In genomic region chr8:88294977-88295376, GRCm38 (mm10) we compare ENCODE assay signal across 18 mouse cellular contexts. TPM values are rescaled to one million over a fixed set of nuclear protein-coding genes. Genes with fewer than 3 reads are reported as not detected.
DNase-seq lines count a peak whose midpoint lies in the region; ATAC-seq and TF ChIP-seq lines count a peak whose summit lies in the region.
"Had no signal": no experiment of that assay in that cellular context is flagged by ENCODE, and none has a peak within 500 bp of the region (broad histone marks: within the 10 kb centered on the region; RNA-seq: fewer than 3 reads in every experiment).

No protein-coding gene starts in this region.

- H3K4me2 ChIP-seq in stomach, embryonic 16.5 days (ENCODE audit: low read depth, low read length), result 0 out of 2 replicates have a peak overlapping the region, but pooled peaks have one; percentile 0
- H3K4me2 ChIP-seq in stomach, postnatal 0 days (replicated peaks; ENCODE audit: low read depth), result no peak overlapping the region
- H3K4me2 ChIP-seq in liver, embryonic 13.5 days, result peak overlapping the region; percentile 50
- no peak overlapping the region for H3K4me2 ChIP-seq in kidney, embryonic 16.5 days (replicated peaks; ENCODE audit: low read depth, low read length)
- H3K4me2 ChIP-seq: embryonic facial prominence, embryonic 15.5 days; heart, embryonic 12.5 days had no signal

- H3K27ac ChIP-seq in stomach, embryonic 16.5 days (ENCODE audit: low read length), result no peak overlapping the region
- no peak overlapping the region for H3K27ac ChIP-seq in stomach, postnatal 0 days (replicated peaks)
- peak overlapping the region; percentile 33 for H3K27ac ChIP-seq in brown adipose tissue, adult 24 weeks (replicated peaks; ENCODE audit: low read depth, low read length)
- peak overlapping the region; percentile 76 for H3K27ac ChIP-seq in liver, embryonic 13.5 days
- no peak overlapping the region for H3K27ac ChIP-seq in kidney, embryonic 16.5 days (ENCODE audit: low read length)
- H3K27ac ChIP-seq: embryonic facial prominence, embryonic 15.5 days; forebrain, embryonic 10.5 days; hindbrain, postnatal 0 days; midbrain, embryonic 10.5 days had no signal

- H3K4me1 ChIP-seq in stomach, embryonic 16.5 days (ENCODE audit: control insufficient read depth, insufficient read depth, low read length), result 0 out of 2 replicates have a peak, but pooled peaks cover 4% of the 10 kb centered on the region
- no peaks in the 10 kb centered on the region for H3K4me1 ChIP-seq in stomach, postnatal 0 days (replicated peaks; ENCODE audit: control insufficient read depth, insufficient read depth)
- 0 out of 2 replicates have a peak, but pooled peaks cover 2% of the 10 kb centered on the region for H3K4me1 ChIP-seq in brown adipose tissue, adult 24 weeks (ENCODE audit: control insufficient read depth, insufficient read depth, insufficient read length, low read length)
- H3K4me1 ChIP-seq in liver, embryonic 13.5 days (replicated peaks), result peaks cover 99% of the 10 kb centered on the region
- H3K4me1 ChIP-seq in kidney, embryonic 16.5 days (ENCODE audit: insufficient read depth, low read length), result no peaks in the 10 kb centered on the region

- H3K9ac ChIP-seq in stomach, embryonic 16.5 days (ENCODE audit: low read length), result no peak overlapping the region
- H3K9ac ChIP-seq in stomach, postnatal 0 days (ENCODE audit: low read length), result no peak overlapping the region
- peak overlapping the region; percentile 59 for H3K9ac ChIP-seq in liver, embryonic 13.5 days
- H3K9ac ChIP-seq in kidney, embryonic 16.5 days (replicated peaks; ENCODE audit: low read length), result no peak overlapping the region
- H3K9ac ChIP-seq: embryonic facial prominence, embryonic 15.5 days; heart, embryonic 12.5 days had no signal

- no peak for TF ChIP-seq EP300 in stomach, postnatal 0 days (optimal IDR thresholded peaks at IDR 0.05)

- no peak for DNase-seq in stomach, postnatal 0 days (ENCODE audit: low spot score)
- no peak for DNase-seq in liver, embryonic 13.5 days
- no peak for DNase-seq in layer of hippocampus, postnatal 36 days
- no peak for DNase-seq in adrenal gland, postnatal 10 days
- DNase-seq: cerebellum, postnatal 10 days; embryo, embryonic 11 days; heart, adult 11 months; kidney, adult 11 months; kidney, postnatal 10 days; thymus, postnatal 14 days had no signal

- H3K27me3 ChIP-seq in stomach, embryonic 16.5 days (ENCODE audit: control insufficient read depth, insufficient read depth, low read length), result no peaks in the 10 kb centered on the region
- no peaks in the 10 kb centered on the region for H3K27me3 ChIP-seq in stomach, postnatal 0 days (ENCODE audit: control insufficient read depth, insufficient read depth, low read length)
- H3K27me3 ChIP-seq in liver, embryonic 13.5 days, result no peaks in the 10 kb centered on the region
- H3K27me3 ChIP-seq in kidney, embryonic 16.5 days (ENCODE audit: insufficient read depth, low read length), result no peaks in the 10 kb centered on the region
- H3K27me3 ChIP-seq: embryonic facial prominence, embryonic 15.5 days had no signal

- H3K4me3 ChIP-seq in stomach, embryonic 16.5 days (replicated peaks; ENCODE audit: low read length), result no peak overlapping the region
- H3K4me3 ChIP-seq in stomach, postnatal 0 days (ENCODE audit: low read depth, low read length), result no peak overlapping the region
- H3K4me3 ChIP-seq in brown adipose tissue, adult 24 weeks (ENCODE audit: insufficient read depth, low read depth, low read length), result peak overlapping the region; percentile 41; the same call in 1 of the 2 replicates
- peak overlapping the region; percentile 38 for H3K4me3 ChIP-seq in liver, embryonic 13.5 days (replicated peaks)
- no peak overlapping the region for H3K4me3 ChIP-seq in kidney, embryonic 16.5 days (ENCODE audit: low read length)
- H3K4me3 ChIP-seq: embryonic facial prominence, embryonic 15.5 days; forebrain, embryonic 10.5 days; heart, embryonic 12.5 days; midbrain, embryonic 10.5 days had no signal

- no peak for ATAC-seq in stomach, embryonic 16.5 days (ENCODE audit: insufficient read depth, low FRiP score)
- no peak for ATAC-seq in stomach, postnatal 0 days (ENCODE audit: low FRiP score, low TSS enrichment)
- ATAC-seq in liver, embryonic 13.5 days (ENCODE audit: low read depth), result no peak
- no peak for ATAC-seq in kidney, embryonic 16.5 days (ENCODE audit: low FRiP score, low TSS enrichment)
- ATAC-seq: hindbrain, postnatal 0 days had no signal

- H3K9me3 ChIP-seq in stomach, embryonic 16.5 days (replicated peaks; ENCODE audit: control insufficient read depth, low read length), result no peaks in the 10 kb centered on the region
- no peaks in the 10 kb centered on the region for H3K9me3 ChIP-seq in stomach, postnatal 0 days (ENCODE audit: control insufficient read depth, low read length)
- no peaks in the 10 kb centered on the region for H3K9me3 ChIP-seq in liver, embryonic 13.5 days (replicated peaks)
- H3K9me3 ChIP-seq in kidney, embryonic 16.5 days (ENCODE audit: low read length), result no peaks in the 10 kb centered on the region
- H3K9me3 ChIP-seq: embryonic facial prominence, embryonic 15.5 days; forebrain, embryonic 10.5 days; heart, embryonic 12.5 days; midbrain, embryonic 10.5 days had no signal

- 82% methylated on average over 2 of the region's 2 CpGs for WGBS in stomach, embryonic 16.5 days
- 71% methylated on average over 2 of the region's 2 CpGs for WGBS in stomach, postnatal 0 days
- WGBS in liver, embryonic 13.5 days (ENCODE audit: insufficient replicate concordance), result 46% methylated on average over 2 of the region's 2 CpGs
- 77% methylated on average over 2 of the region's 2 CpGs for WGBS in kidney, embryonic 16.5 days

- H3K36me3 ChIP-seq in stomach, embryonic 16.5 days (ENCODE audit: control insufficient read depth, insufficient read depth, low read length), result no peaks in the 10 kb centered on the region
- no peaks in the 10 kb centered on the region for H3K36me3 ChIP-seq in stomach, postnatal 0 days (ENCODE audit: control insufficient read depth, insufficient read depth, low read length)
- H3K36me3 ChIP-seq in liver, embryonic 13.5 days, result peaks cover 14% of the 10 kb centered on the region
- no peaks in the 10 kb centered on the region for H3K36me3 ChIP-seq in kidney, embryonic 16.5 days (ENCODE audit: insufficient read depth, low read length)
- H3K36me3 ChIP-seq: forebrain, embryonic 10.5 days; heart, embryonic 12.5 days; midbrain, embryonic 10.5 days had no signal

- no peak for TF ChIP-seq CTCF in stomach, postnatal 0 days (IDR thresholded peaks at IDR 0.05; ENCODE audit: low read depth)

RNA-seq across cellular contexts. Expression of gene Adcy7, which starts 22.8 kb away (rescaled TPM):
- polyA plus RNA-seq in stomach, embryonic 16.5 days (2015; fragmentation: Nextera tagmentation; extraction: Ambion mirVana), result 8.7 and 8.9 TPM in 2 replicates
- 5.2 and 5.7 TPM in 2 replicates for polyA plus RNA-seq in stomach, postnatal 0 days (2015; fragmentation: Nextera tagmentation; extraction: Ambion mirVana)
- 1.6 and 1.7 TPM in 2 replicates for polyA plus RNA-seq in brown adipose tissue, adult 24 weeks (2012; ENCODE audit: insufficient read depth, insufficient read length, missing spikeins)
- 26.1 and 27.0 TPM in 2 replicates for polyA plus RNA-seq in liver, embryonic 13.5 days (2015; fragmentation: Nextera tagmentation; extraction: Ambion mirVana)
- polyA plus RNA-seq in kidney, embryonic 16.5 days (2015; fragmentation: Nextera tagmentation; extraction: Ambion mirVana), result 3.0 and 3.7 TPM in 2 replicates
- 1 to 10 TPM; 1.9 to 3.0 TPM for total RNA-seq in layer of hippocampus, postnatal 36 days (2021)
- total RNA-seq in adrenal gland, postnatal 10 days (2021), result 10 to 100 TPM in 1 of 2 experiments, 1 to 10 TPM in 1; 8.1 to 10.1 TPM

Comparison
In these comparisons a context has a peak if more than half of its experiments do, and no peak if none do; other contexts are left out.
1. H3K4me2 ChIP-seq: peak in stomach, embryonic 16.5 days (single experiment) and liver, embryonic 13.5 days (single experiment); none in stomach, postnatal 0 days (single experiment) and kidney, embryonic 16.5 days (single experiment).
2. H3K27ac ChIP-seq: peak in brown adipose tissue, adult 24 weeks (single experiment) and liver, embryonic 13.5 days (single experiment); none in stomach, embryonic 16.5 days (single experiment), stomach, postnatal 0 days (single experiment) and kidney, embryonic 16.5 days (single experiment).
3. H3K4me3 ChIP-seq: peak in brown adipose tissue, adult 24 weeks (single experiment) and liver, embryonic 13.5 days (single experiment); none in stomach, embryonic 16.5 days (single experiment), stomach, postnatal 0 days (single experiment) and kidney, embryonic 16.5 days (single experiment).